Mouse (Mus musculus): ENCODE measurements around the gene Samd4b. TPM values are rescaled to one million over a fixed set of nuclear protein-coding genes. Genes with fewer than 3 reads are reported as not detected.

Gene Samd4b
- total and polyA plus RNA-seq, 2 experiments from 2014 or later, result 19.7 to 60.5 TPM

GRCm38 (mm10) chr7:28442688-28443087 lies 155.3 kb downstream of the Samd4b start:
- Histone ChIP-seq H3K4me3 (ENCODE audit: low read length) (no peak overlapping the region), H3K4me1 (ENCODE audit: insufficient read depth, low read length) (no peaks in the 10 kb centered on the region), H3K9me3 (ENCODE audit: low read length) (no peaks in the 10 kb centered on the region), H3K4me2 (ENCODE audit: low read depth, low read length) (no peak overlapping the region), H3K36me3 (ENCODE audit: insufficient read depth, low read length) (no peaks in the 10 kb centered on the region), H3K9ac (replicated peaks; ENCODE audit: low read length) (no peak overlapping the region), H3K27me3 (ENCODE audit: insufficient read depth, low read length) (0 out of 2 replicates have a peak, but pooled peaks cover 2% of the 10 kb centered on the region), H3K27ac (no peak overlapping the region)
- ATAC-seq, result no peak
- no peak for TF ChIP-seq CTCF (IDR thresholded peaks at IDR 0.05; ENCODE audit: low read depth)
- no peak for DNase-seq (ENCODE audit: low spot score)
- 44% methylated on average over 4 of the region's 4 CpGs for WGBS

- WGBS, result 89% methylated on average over 13 of the region's 14 CpGs
- no peaks in the 10 kb centered on the region for H3K36me3 ChIP-seq (ENCODE audit: insufficient read depth, low read length)
- no peak overlapping the region for H3K4me2 ChIP-seq (ENCODE audit: low read depth, low read length)
- no peak for ATAC-seq
- H3K4me1 ChIP-seq (ENCODE audit: insufficient read depth, low read length), result no peaks in the 10 kb centered on the region; the same call in 1 of the 2 replicates
- H3K9ac ChIP-seq (replicated peaks; ENCODE audit: low read length), result no peak overlapping the region
- no peak for DNase-seq (ENCODE audit: low spot score)
- no peak for TF ChIP-seq CTCF (IDR thresholded peaks at IDR 0.05; ENCODE audit: low read depth)
- H3K4me3 ChIP-seq (ENCODE audit: low read length), result no peak overlapping the region
- no peaks in the 10 kb centered on the region for H3K9me3 ChIP-seq (ENCODE audit: low read length)
- no peak overlapping the region for H3K27ac ChIP-seq
- H3K27me3 ChIP-seq (ENCODE audit: insufficient read depth, low read length), result 0 out of 2 replicates have a peak, but pooled peaks cover 2% of the 10 kb centered on the region
Observed at GRCm38 (mm10) chr7:28441776-28442485, 156.0 kb downstream of the Samd4b start.

- WGBS, result 44% methylated on average over 2 of the region's 2 CpGs
- H3K4me1 ChIP-seq (ENCODE audit: insufficient read depth, low read length), result no peaks in the 10 kb centered on the region; the same call in 1 of the 2 replicates
- no peak overlapping the region for H3K4me3 ChIP-seq (ENCODE audit: low read length)
- TF ChIP-seq CTCF (IDR thresholded peaks at IDR 0.05; ENCODE audit: low read depth), result no peak
- H3K27me3 ChIP-seq (ENCODE audit: insufficient read depth, low read length), result 0 out of 2 replicates have a peak, but pooled peaks cover 1% of the 10 kb centered on the region
- DNase-seq (ENCODE audit: low spot score) (no peak), ATAC-seq (no peak)
- H3K4me2 ChIP-seq (ENCODE audit: low read depth, low read length), result no peak overlapping the region
- no peak overlapping the region for H3K27ac ChIP-seq
- no peaks in the 10 kb centered on the region for H3K36me3 ChIP-seq (ENCODE audit: insufficient read depth, low read length)
- no peaks in the 10 kb centered on the region for H3K9me3 ChIP-seq (ENCODE audit: low read length)
- H3K9ac ChIP-seq (replicated peaks; ENCODE audit: low read length), result no peak overlapping the region
Observed at GRCm38 (mm10) chr7:28440739-28441138, 157.2 kb downstream of the Samd4b start.

GRCm38 (mm10) chr7:28438771-28439170 lies 159.2 kb downstream of the Samd4b start:
- no peak overlapping the region for H3K27ac ChIP-seq
- WGBS, result 83% methylated on average over 2 of the region's 2 CpGs
- TF ChIP-seq CTCF (IDR thresholded peaks at IDR 0.05; ENCODE audit: low read depth), result no peak
- H3K4me1 ChIP-seq (ENCODE audit: insufficient read depth, low read length), result peaks cover 5% of the 10 kb centered on the region; the same call in 1 of the 2 replicates
- no peaks in the 10 kb centered on the region for H3K36me3 ChIP-seq (ENCODE audit: insufficient read depth, low read length)
- no peak overlapping the region for H3K4me3 ChIP-seq (ENCODE audit: low read length)
- ATAC-seq, result no peak
- H3K27me3 ChIP-seq (ENCODE audit: insufficient read depth, low read length), result no peaks in the 10 kb centered on the region
- no peak overlapping the region for H3K9ac ChIP-seq (replicated peaks; ENCODE audit: low read length)
- no peaks in the 10 kb centered on the region for H3K9me3 ChIP-seq (ENCODE audit: low read length)
- no peak for DNase-seq (ENCODE audit: low spot score)
- H3K4me2 ChIP-seq (ENCODE audit: low read depth, low read length), result no peak overlapping the region

- no peak for DNase-seq (ENCODE audit: low spot score)
- no peak for TF ChIP-seq CTCF (IDR thresholded peaks at IDR 0.05; ENCODE audit: low read depth)
- Histone ChIP-seq H3K27ac (no peak overlapping the region), H3K4me2 (ENCODE audit: low read depth, low read length) (no peak overlapping the region), H3K27me3 (ENCODE audit: insufficient read depth, low read length) (no peaks in the 10 kb centered on the region), H3K36me3 (ENCODE audit: insufficient read depth, low read length) (no peaks in the 10 kb centered on the region), H3K9ac (replicated peaks; ENCODE audit: low read length) (no peak overlapping the region), H3K4me3 (ENCODE audit: low read length) (no peak overlapping the region), H3K4me1 (ENCODE audit: insufficient read depth, low read length) (peaks cover 5% of the 10 kb centered on the region; the same call in 1 of the 2 replicates), H3K9me3 (ENCODE audit: low read length) (no peaks in the 10 kb centered on the region)
- no peak for ATAC-seq
Observed at GRCm38 (mm10) chr7:28437964-28438363, 160.0 kb downstream of the Samd4b start.

- H3K4me3 ChIP-seq (ENCODE audit: low read length), result peak within 1 kb of the TSS; percentile 84
- peaks cover 5% of the 10 kb centered on the region; the same call in 1 of the 2 replicates for H3K4me1 ChIP-seq (ENCODE audit: insufficient read depth, low read length)
- peak; percentile 90 for TF ChIP-seq CTCF (IDR thresholded peaks at IDR 0.05; ENCODE audit: low read depth)
- 3% methylated on average over 16 of the region's 16 CpGs for WGBS
- peak within 1 kb of the TSS; percentile 61 for H3K9ac ChIP-seq (replicated peaks; ENCODE audit: low read length)
- ATAC-seq, result peak; percentile 50
- no peaks in the 10 kb centered on the region for H3K9me3 ChIP-seq (ENCODE audit: low read length)
- no peaks in the 10 kb centered on the region for H3K27me3 ChIP-seq (ENCODE audit: insufficient read depth, low read length)
- no peaks in the 10 kb centered on the region for H3K36me3 ChIP-seq (ENCODE audit: insufficient read depth, low read length)
- H3K27ac ChIP-seq, result peak within 1 kb of the TSS; percentile 89
- peak; percentile 93 for DNase-seq (ENCODE audit: low spot score)
- peak within 1 kb of the TSS; percentile 64 for H3K4me2 ChIP-seq (ENCODE audit: low read depth, low read length)
Observed at GRCm38 (mm10) chr7:28436932-28437570, 160.9 kb downstream of the Samd4b start, which contains the start of gene Gmfg. Gmfg (plus strand) TSS chr7:28437447.

Measured in hindbrain, postnatal 0 days (tissue).